Mouse (Mus musculus): ENCODE results near the gene Slc48a1. TPM values are rescaled to one million over a fixed set of nuclear protein-coding genes. Genes with fewer than 3 reads are reported as not detected.

Slc48a1 gene
- polyA plus RNA-seq, 1 experiment from 2014 or later = 66.0 TPM

GRCm38 (mm10) chr15:97744930-97745329, 33.4 kb upstream of the Slc48a1 start:
- Histone ChIP-seq H3K9me3 (no peaks in the 10 kb centered on the region), H3K27me3 (no peaks in the 10 kb centered on the region), H3K27ac (replicated peaks) (peak overlapping the region; percentile 78), H3K9ac (0 out of 2 replicates have a peak overlapping the region, but pooled peaks have one; percentile 2), H3K4me1 (replicated peaks) (peaks cover 45% of the 10 kb centered on the region), H3K36me3 (no peaks in the 10 kb centered on the region), H3K4me2 (no peak overlapping the region), H3K4me3 (no peak overlapping the region)
- peak; percentile 77 for ATAC-seq (ENCODE audit: low read depth)
- WGBS = 47% methylated on average over 10 of the region's 10 CpGs

- Histone ChIP-seq H3K9ac (0 out of 2 replicates have a peak overlapping the region, but pooled peaks have one; percentile 2), H3K9me3 (no peaks in the 10 kb centered on the region), H3K36me3 (no peaks in the 10 kb centered on the region), H3K4me1 (replicated peaks) (peaks cover 49% of the 10 kb centered on the region), H3K27ac (replicated peaks) (peak overlapping the region; percentile 78), H3K4me3 (no peak overlapping the region), H3K4me2 (no peak overlapping the region), H3K27me3 (no peaks in the 10 kb centered on the region)
- WGBS = 76% methylated on average over 10 of the region's 10 CpGs
- no peak for ATAC-seq (ENCODE audit: low read depth)
These were observed 33.0 kb upstream of the Slc48a1 start for GRCm38 (mm10) chr15:97745331-97745730.

GRCm38 (mm10) chr15:97746278-97746677, 32.0 kb upstream of the Slc48a1 start:
- H3K36me3 ChIP-seq = no peaks in the 10 kb centered on the region
- ATAC-seq (ENCODE audit: low read depth) = no peak
- no peaks in the 10 kb centered on the region for H3K9me3 ChIP-seq
- H3K9ac ChIP-seq = no peak overlapping the region
- H3K27ac ChIP-seq (replicated peaks) = no peak overlapping the region
- peaks cover 58% of the 10 kb centered on the region for H3K4me1 ChIP-seq (replicated peaks)
- no peaks in the 10 kb centered on the region for H3K27me3 ChIP-seq
- WGBS = 90% methylated on average over 10 of the region's 10 CpGs
- no peak overlapping the region for H3K4me2 ChIP-seq
- H3K4me3 ChIP-seq = no peak overlapping the region

GRCm38 (mm10) chr15:97746748-97747147, 31.6 kb upstream of the Slc48a1 start:
- 96% methylated on average over 24 of the region's 24 CpGs for WGBS
- Histone ChIP-seq H3K27ac (replicated peaks) (no peak overlapping the region), H3K4me3 (no peak overlapping the region), H3K36me3 (no peaks in the 10 kb centered on the region), H3K9ac (no peak overlapping the region), H3K27me3 (no peaks in the 10 kb centered on the region), H3K9me3 (no peaks in the 10 kb centered on the region), H3K4me1 (replicated peaks) (peaks cover 58% of the 10 kb centered on the region), H3K4me2 (no peak overlapping the region)
- no peak for ATAC-seq (ENCODE audit: low read depth)

- H3K9me3 ChIP-seq = no peaks in the 10 kb centered on the region
- ATAC-seq (ENCODE audit: low read depth) = no peak
- no peak overlapping the region for H3K27ac ChIP-seq (replicated peaks)
- no peaks in the 10 kb centered on the region for H3K36me3 ChIP-seq
- no peak overlapping the region for H3K9ac ChIP-seq
- 88% methylated on average over 4 of the region's 4 CpGs for WGBS
- H3K4me3 ChIP-seq = no peak overlapping the region
- peaks cover 52% of the 10 kb centered on the region for H3K4me1 ChIP-seq (replicated peaks)
- H3K4me2 ChIP-seq = no peak overlapping the region
- no peaks in the 10 kb centered on the region for H3K27me3 ChIP-seq
These were observed 30.8 kb upstream of the Slc48a1 start for GRCm38 (mm10) chr15:97747486-97747885.

- WGBS = 45% methylated on average over 10 of the region's 10 CpGs
- ATAC-seq (ENCODE audit: low read depth) = no peak
These were observed 30.0 kb upstream of the Slc48a1 start for GRCm38 (mm10) chr15:97748309-97748708.

GRCm38 (mm10) chr15:97748964-97749363, 29.4 kb upstream of the Slc48a1 start:
- Histone ChIP-seq H3K27ac (replicated peaks) (no peak overlapping the region), H3K27me3 (no peaks in the 10 kb centered on the region), H3K9ac (no peak overlapping the region), H3K4me2 (no peak overlapping the region), H3K9me3 (no peaks in the 10 kb centered on the region), H3K4me3 (no peak overlapping the region), H3K36me3 (no peaks in the 10 kb centered on the region), H3K4me1 (replicated peaks) (peaks cover 53% of the 10 kb centered on the region)
- 89% methylated on average over 4 of the region's 4 CpGs for WGBS
- no peak for ATAC-seq (ENCODE audit: low read depth)

More at GRCm38 (mm10) chr15:97748309-97748708, 30.0 kb upstream of the Slc48a1 start:
- no peaks in the 10 kb centered on the region for H3K27me3 ChIP-seq
- H3K9me3 ChIP-seq = no peaks in the 10 kb centered on the region
- no peaks in the 10 kb centered on the region for H3K36me3 ChIP-seq
- no peak overlapping the region for H3K27ac ChIP-seq (replicated peaks)
- no peak overlapping the region for H3K4me2 ChIP-seq
- no peak overlapping the region for H3K9ac ChIP-seq
- peaks cover 51% of the 10 kb centered on the region for H3K4me1 ChIP-seq (replicated peaks)
- no peak overlapping the region for H3K4me3 ChIP-seq

GRCm38 (mm10) chr15:97749397-97749796, 28.9 kb upstream of the Slc48a1 start:
- no peak for ATAC-seq (ENCODE audit: low read depth)
- peaks cover 53% of the 10 kb centered on the region for H3K4me1 ChIP-seq (replicated peaks)
- H3K4me3 ChIP-seq = no peak overlapping the region
- no peak overlapping the region for H3K4me2 ChIP-seq
- H3K9me3 ChIP-seq = no peaks in the 10 kb centered on the region
- no peaks in the 10 kb centered on the region for H3K36me3 ChIP-seq
- no peak overlapping the region for H3K27ac ChIP-seq (replicated peaks)
- H3K27me3 ChIP-seq = no peaks in the 10 kb centered on the region
- 96% methylated on average over 9 of the region's 9 CpGs for WGBS
- H3K9ac ChIP-seq = no peak overlapping the region

- Histone ChIP-seq H3K36me3 (no peaks in the 10 kb centered on the region), H3K27me3 (no peaks in the 10 kb centered on the region), H3K4me2 (no peak overlapping the region), H3K4me1 (replicated peaks) (peaks cover 55% of the 10 kb centered on the region), H3K9ac (no peak overlapping the region), H3K4me3 (no peak overlapping the region), H3K9me3 (no peaks in the 10 kb centered on the region), H3K27ac (replicated peaks) (peak overlapping the region; percentile 83)
- WGBS = 85% methylated on average over 13 of the region's 13 CpGs
- ATAC-seq (ENCODE audit: low read depth) = 0 out of 2 replicates have a peak, but pooled peaks have one; percentile 2
These were observed 28.5 kb upstream of the Slc48a1 start for GRCm38 (mm10) chr15:97749841-97750240.

- no peaks in the 10 kb centered on the region for H3K27me3 ChIP-seq
- H3K27ac ChIP-seq (replicated peaks) = peak overlapping the region; percentile 83
- H3K9me3 ChIP-seq = no peaks in the 10 kb centered on the region
- no peak overlapping the region for H3K4me3 ChIP-seq
- H3K4me2 ChIP-seq = peak overlapping the region; percentile 14; the same call in 1 of the 2 replicates
- H3K4me1 ChIP-seq (replicated peaks) = peaks cover 55% of the 10 kb centered on the region
- peak; percentile 90 for ATAC-seq (ENCODE audit: low read depth)
- 23% methylated on average over 12 of the region's 12 CpGs for WGBS
- no peaks in the 10 kb centered on the region for H3K36me3 ChIP-seq
- H3K9ac ChIP-seq = peak overlapping the region; percentile 17; the same call in 1 of the 2 replicates
These were observed 27.6 kb upstream of the Slc48a1 start for GRCm38 (mm10) chr15:97750697-97751096.

- Histone ChIP-seq H3K36me3 (no peaks in the 10 kb centered on the region), H3K4me3 (no peak overlapping the region), H3K9ac (no peak overlapping the region), H3K27ac (replicated peaks) (no peak overlapping the region), H3K27me3 (no peaks in the 10 kb centered on the region), H3K4me1 (replicated peaks) (peaks cover 56% of the 10 kb centered on the region), H3K9me3 (no peaks in the 10 kb centered on the region), H3K4me2 (no peak overlapping the region)
- WGBS = 77% methylated on average over 2 of the region's 2 CpGs
- no peak for ATAC-seq (ENCODE audit: low read depth)
These were observed 26.6 kb upstream of the Slc48a1 start for GRCm38 (mm10) chr15:97751676-97752075.

- Histone ChIP-seq H3K36me3 (no peaks in the 10 kb centered on the region), H3K27ac (replicated peaks) (no peak overlapping the region), H3K4me3 (no peak overlapping the region), H3K4me2 (no peak overlapping the region), H3K4me1 (replicated peaks) (peaks cover 56% of the 10 kb centered on the region), H3K9ac (no peak overlapping the region), H3K9me3 (no peaks in the 10 kb centered on the region), H3K27me3 (no peaks in the 10 kb centered on the region)
- ATAC-seq (ENCODE audit: low read depth) = no peak
- 94% methylated on average over 5 of the region's 5 CpGs for WGBS
These were observed 25.8 kb upstream of the Slc48a1 start for GRCm38 (mm10) chr15:97752491-97752890.

- H3K4me3 ChIP-seq = no peak overlapping the region
- H3K4me1 ChIP-seq (replicated peaks) = peaks cover 40% of the 10 kb centered on the region
- H3K4me2 ChIP-seq = no peak overlapping the region
- H3K36me3 ChIP-seq = 0 out of 2 replicates have a peak, but pooled peaks cover 7% of the 10 kb centered on the region
- H3K27me3 ChIP-seq = no peaks in the 10 kb centered on the region
- 0 out of 2 replicates have a peak overlapping the region, but pooled peaks have one; percentile 31 for H3K9ac ChIP-seq
- H3K9me3 ChIP-seq = no peaks in the 10 kb centered on the region
- H3K27ac ChIP-seq (replicated peaks) = no peak overlapping the region
- no peak for ATAC-seq (ENCODE audit: low read depth)
- WGBS = 52% methylated on average over 6 of the region's 6 CpGs
These were observed 23.8 kb upstream of the Slc48a1 start for GRCm38 (mm10) chr15:97754476-97754875.
